Mouse (Mus musculus) kidney, postnatal 0 days (tissue): ENCODE measurements at regions not wholly inside any gene's neighbourhood (a gene's known extent, or its start where the extent isn't known, plus 50 kb on each side); places are given as distances from the start of the nearest gene placed in this dataset.

Experiments
- ATAC-seq: fragments of 200-750 bp; cut with Nextera tagmentation; replicated peaks from 2 replicates; pipeline ENCODE4 v1.8.0; 2017; ENCODE audit warnings: low read depth, moderate number of reproducible peaks, moderate TSS enrichment, moderate library complexity; ENCODE audit not compliant: low FRiP score
- DNase-seq: peaks from one replicate; pipeline ENCODE4 v3.0.0-alpha.2; 2016; ENCODE audit warnings: low spot score
- H3K27ac ChIP-seq: fragments of 300-500 bp; sonication (generic); 2 replicates; pipeline ENCODE4 v1.5.1; 2014; ENCODE audit warnings: mild to moderate bottlenecking
- H3K27me3 ChIP-seq: fragments of 300-500 bp; sonication (generic); 2 replicates; pipeline ENCODE4 v1.6.1; 2014; ENCODE audit warnings: low read length, mixed read lengths; ENCODE audit not compliant: insufficient read depth
- H3K36me3 ChIP-seq: fragments of 300-500 bp; sonication (generic); 2 replicates; pipeline ENCODE4 v1.6.1; 2014; ENCODE audit warnings: low read length, mixed read lengths; ENCODE audit not compliant: insufficient read depth
- H3K4me1 ChIP-seq: fragments of 300-500 bp; sonication (generic); replicated peaks from 2 replicates; pipeline ENCODE4 v1.6.1; 2014; ENCODE audit warnings: antibody characterized with exemption, low read length, mixed read lengths; ENCODE audit not compliant: insufficient read depth
- H3K4me2 ChIP-seq: fragments of 300-500 bp; sonication (generic); 2 replicates; pipeline ENCODE4 v1.6.1; 2014; ENCODE audit warnings: mild to moderate bottlenecking, low read length, moderate library complexity, mixed read lengths
- H3K4me3 ChIP-seq: fragments of 300-500 bp; sonication (generic); replicated peaks from 2 replicates; pipeline ENCODE4 v1.5.1; 2014; ENCODE audit warnings: low read depth, low read length
- H3K9ac ChIP-seq: fragments of 300-500 bp; sonication (generic); 2 replicates; pipeline ENCODE4 v1.6.1; 2014; ENCODE audit warnings: low read depth, low read length
- H3K9me3 ChIP-seq: fragments of 300-500 bp; sonication (generic); replicated peaks from 2 replicates; pipeline ENCODE4 v1.6.1; 2016; ENCODE audit warnings: low read length, inconsistent platforms, mixed read lengths
- CTCF ChIP-seq: IDR thresholded peaks from 2 replicates; pipeline ENCODE4 v1.5.1; 2016; ENCODE audit warnings: antibody characterized with exemption, low read depth, mild to moderate bottlenecking, moderate library complexity
- WGBS: fragments of 180-500 bp; shearing (Covaris S2); extraction: QIAGEN DNeasy Blood & Tissue Kit; methylation state at CpG from one replicate; pipeline ENCODE4 v1.1.7; 2014; 5-methylcytosine and 5-hydroxymethylcytosine counted together

DNA sequence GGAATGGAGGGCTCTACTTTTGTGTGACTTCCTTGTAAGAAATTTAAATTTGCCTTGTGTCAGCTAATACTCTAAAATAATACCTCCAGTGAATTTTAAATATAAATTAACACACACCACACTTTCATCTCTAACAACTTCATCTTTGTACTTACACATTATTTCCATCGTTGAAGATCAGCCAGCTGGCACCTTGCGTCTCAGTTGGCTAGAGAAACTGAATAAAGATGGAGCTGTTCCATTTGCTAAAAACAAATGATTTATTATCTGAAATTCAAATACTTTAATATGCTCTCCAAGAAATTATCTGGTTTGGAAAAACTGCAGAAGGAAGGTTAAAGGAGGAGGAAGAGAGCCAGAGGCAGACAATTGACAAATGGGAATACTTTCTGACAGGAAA, 122.0 kb upstream of the Gm11096 start:
- DNase-seq, result peak; percentile 40
- no peak for TF ChIP-seq CTCF
- H3K4me2 ChIP-seq, result no peak overlapping the region
- H3K9ac ChIP-seq, result no peak overlapping the region
- H3K9me3 ChIP-seq, result no peaks in the 10 kb centered on the region
- H3K27me3 ChIP-seq, result no peaks in the 10 kb centered on the region
- no peaks in the 10 kb centered on the region for H3K4me1 ChIP-seq
- no peak overlapping the region for H3K4me3 ChIP-seq
- 62% methylated on average over 2 of the region's 2 CpGs for WGBS
- no peaks in the 10 kb centered on the region for H3K36me3 ChIP-seq
- ATAC-seq, result no peak
- H3K27ac ChIP-seq, result no peak overlapping the region

DNA sequence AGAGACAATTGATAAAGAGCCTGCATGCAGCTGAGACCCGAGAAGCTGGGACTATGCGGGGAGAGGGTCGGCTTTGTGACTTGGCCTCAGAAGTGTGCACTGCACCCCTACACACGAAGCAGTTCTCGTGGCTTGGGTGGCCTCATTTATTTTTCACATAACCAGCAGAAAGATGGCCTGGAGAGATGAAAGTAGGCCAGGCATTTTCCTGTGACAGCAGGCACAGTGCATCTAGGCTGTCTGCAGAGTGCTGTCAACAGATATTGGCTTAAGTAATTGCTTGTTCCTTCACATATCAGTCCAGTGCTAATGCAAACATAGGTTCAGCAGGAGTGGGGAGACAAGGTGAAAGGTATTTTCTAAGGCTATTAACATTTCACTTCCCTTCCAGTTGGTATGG, 124.9 kb upstream of the Gm11096 start:
- TF ChIP-seq CTCF, result no peak
- no peaks in the 10 kb centered on the region for H3K9me3 ChIP-seq
- H3K27ac ChIP-seq, result no peak overlapping the region
- H3K36me3 ChIP-seq, result no peaks in the 10 kb centered on the region
- no peaks in the 10 kb centered on the region for H3K27me3 ChIP-seq
- no peak overlapping the region for H3K9ac ChIP-seq
- WGBS, result 65% methylated on average over 5 of the region's 5 CpGs
- H3K4me1 ChIP-seq, result no peaks in the 10 kb centered on the region
- no peak overlapping the region for H3K4me3 ChIP-seq
- DNase-seq (no peak), ATAC-seq (no peak)
- H3K4me2 ChIP-seq, result no peak overlapping the region

- 69% methylated on average over 2 of the region's 2 CpGs for WGBS
- H3K4me3 ChIP-seq, result no peak overlapping the region
- no peaks in the 10 kb centered on the region for H3K4me1 ChIP-seq
- no peaks in the 10 kb centered on the region for H3K36me3 ChIP-seq
- no peak overlapping the region for H3K4me2 ChIP-seq
- no peak for DNase-seq
- no peak overlapping the region for H3K9ac ChIP-seq
- ATAC-seq, result no peak
- H3K9me3 ChIP-seq, result no peaks in the 10 kb centered on the region
- no peaks in the 10 kb centered on the region for H3K27me3 ChIP-seq
- H3K27ac ChIP-seq, result no peak overlapping the region
- no peak for TF ChIP-seq CTCF
Observed at GRCm38 (mm10) chr17:81305880-81306279, 135.7 kb upstream of the Gm11096 start.

- H3K4me1 ChIP-seq, result no peaks in the 10 kb centered on the region
- no peak overlapping the region for H3K27ac ChIP-seq
- no peaks in the 10 kb centered on the region for H3K9me3 ChIP-seq
- H3K4me3 ChIP-seq, result no peak overlapping the region
- no peak overlapping the region for H3K4me2 ChIP-seq
- H3K27me3 ChIP-seq, result no peaks in the 10 kb centered on the region
- no peak for ATAC-seq
- WGBS, result 89% methylated on average over 1 of the region's 1 CpGs
- H3K9ac ChIP-seq, result no peak overlapping the region
- no peak for TF ChIP-seq CTCF
- H3K36me3 ChIP-seq, result no peaks in the 10 kb centered on the region
- DNase-seq, result no peak
Observed at GRCm38 (mm10) chr17:81304574-81304973, 137.0 kb upstream of the Gm11096 start.

DNA sequence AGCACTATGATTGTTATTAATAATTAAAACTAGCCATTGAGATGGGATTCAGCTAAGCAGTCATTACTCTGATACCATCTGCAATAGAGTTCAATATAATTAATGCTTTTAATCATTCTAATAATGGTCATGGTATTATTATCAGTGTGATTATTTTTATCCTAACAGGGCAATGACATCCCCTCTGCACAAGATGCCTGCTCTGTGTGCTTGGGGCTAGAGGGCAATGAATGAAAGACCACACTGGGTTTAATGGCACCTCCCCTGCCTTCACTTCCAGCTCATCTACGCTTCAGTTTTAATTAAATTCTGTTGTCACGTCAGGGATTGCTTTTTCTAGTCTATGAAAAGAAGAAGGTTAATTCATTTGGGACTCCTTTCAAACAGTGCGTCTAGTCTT, 139.1 kb upstream of the Gm11096 start:
- Histone ChIP-seq H3K27me3 (no peaks in the 10 kb centered on the region), H3K4me1 (no peaks in the 10 kb centered on the region), H3K4me3 (no peak overlapping the region), H3K27ac (no peak overlapping the region), H3K9me3 (no peaks in the 10 kb centered on the region), H3K4me2 (no peak overlapping the region), H3K36me3 (no peaks in the 10 kb centered on the region), H3K9ac (no peak overlapping the region)
- no peak for TF ChIP-seq CTCF
- ATAC-seq, result no peak
- WGBS, result 79% methylated on average over 3 of the region's 3 CpGs
- no peak for DNase-seq

DNA sequence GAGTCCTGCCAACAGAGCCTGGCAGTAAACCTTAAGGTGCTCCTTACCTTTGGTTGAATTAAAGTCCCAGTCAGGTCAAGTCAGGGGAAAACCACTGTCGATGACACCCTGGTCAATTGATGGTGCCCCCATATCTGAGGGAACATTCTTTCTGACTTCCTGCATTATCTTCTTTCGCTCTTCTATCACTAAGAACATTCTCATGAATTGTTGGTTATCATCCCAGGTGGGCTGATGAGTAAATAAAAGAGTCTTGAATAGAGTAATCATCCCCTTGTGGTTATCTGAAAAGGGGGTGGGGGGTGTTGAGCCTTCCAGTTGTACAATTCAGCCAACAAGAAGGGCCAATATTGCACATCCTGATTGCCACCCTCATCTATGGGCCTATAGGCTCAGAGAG, 149.7 kb upstream of the Gm11096 start:
- no peaks in the 10 kb centered on the region for H3K27me3 ChIP-seq
- ATAC-seq (no peak), DNase-seq (no peak)
- H3K27ac ChIP-seq, result no peak overlapping the region
- H3K9ac ChIP-seq, result no peak overlapping the region
- no peaks in the 10 kb centered on the region for H3K36me3 ChIP-seq
- H3K4me2 ChIP-seq, result no peak overlapping the region
- WGBS, result 91% methylated on average over 2 of the region's 2 CpGs
- TF ChIP-seq CTCF, result no peak
- no peak overlapping the region for H3K4me3 ChIP-seq
- H3K4me1 ChIP-seq, result no peaks in the 10 kb centered on the region
- no peaks in the 10 kb centered on the region for H3K9me3 ChIP-seq

- no peaks in the 10 kb centered on the region for H3K27me3 ChIP-seq
- no peaks in the 10 kb centered on the region for H3K36me3 ChIP-seq
- DNase-seq (peak; percentile 55), ATAC-seq (no peak)
- H3K4me2 ChIP-seq, result no peak overlapping the region
- H3K4me1 ChIP-seq, result no peaks in the 10 kb centered on the region
- no peak overlapping the region for H3K27ac ChIP-seq
- TF ChIP-seq CTCF, result no peak
- WGBS, result 78% methylated on average over 2 of the region's 2 CpGs
- H3K4me3 ChIP-seq, result no peak overlapping the region
- no peaks in the 10 kb centered on the region for H3K9me3 ChIP-seq
- no peak overlapping the region for H3K9ac ChIP-seq
Observed at GRCm38 (mm10) chr17:81282543-81282942, 159.0 kb upstream of the Gm11096 start.
